9 mouse cellular contexts compared by ENCODE assay signal in genomic region chr16:75877170-75877569, GRCm38 (mm10).
DNase-seq lines count a peak whose midpoint lies in the region; ATAC-seq lines count a peak whose summit lies in the region.
"Had no signal": no experiment of that assay in that cellular context is flagged by ENCODE, and none has a peak within 500 bp of the region (broad histone marks: within the 10 kb centered on the region; RNA-seq: fewer than 3 reads in every experiment).

No protein-coding gene starts in this region.

- no peak overlapping the region for H3K9ac ChIP-seq in liver, embryonic 16.5 days (ENCODE audit: low read depth, low read length)
- no peak overlapping the region for H3K9ac ChIP-seq in hindbrain, embryonic 12.5 days

- no peak overlapping the region for H3K4me2 ChIP-seq in liver, embryonic 16.5 days (ENCODE audit: low read depth, low read length)
- no peak overlapping the region for H3K4me2 ChIP-seq in hindbrain, embryonic 12.5 days (replicated peaks)

- H3K27ac ChIP-seq in liver, embryonic 16.5 days (ENCODE audit: low read length) = 0 out of 2 replicates have a peak overlapping the region, but pooled peaks have one; percentile 2
- H3K27ac ChIP-seq in hindbrain, embryonic 12.5 days = no peak overlapping the region

- DNase-seq in adrenal gland, postnatal 10 days = peak; percentile 15
- DNase-seq in adrenal gland, postnatal 25 days = no peak
- peak; percentile 10 to 28 for DNase-seq in spleen, adult 18-20 months
- DNase-seq in spleen, adult 12 weeks (ENCODE audit: low spot score) = no peak
- peak; percentile 20 for DNase-seq in skeletal muscle tissue, adult 2 months (ENCODE audit: low read depth, low spot score)
- no peak for DNase-seq in cerebellum, postnatal 10 days

- 29% methylated on average over 3 of the region's 3 CpGs for WGBS in liver, embryonic 16.5 days (ENCODE audit: insufficient replicate concordance)
- whole genome bisulfite sequencing in hindbrain, embryonic 12.5 days = 65% methylated on average over 3 of the region's 3 CpGs

- no peaks in the 10 kb centered on the region for H3K4me1 ChIP-seq in liver, embryonic 16.5 days (ENCODE audit: control insufficient read depth, low read depth, low read length)
- H3K4me1 ChIP-seq in hindbrain, embryonic 12.5 days = no peaks in the 10 kb centered on the region

- peak; percentile 41; the same call in 1 of the 2 replicates for ATAC-seq in liver, embryonic 16.5 days (ENCODE audit: low read depth)
- ATAC-seq in hindbrain, embryonic 12.5 days (ENCODE audit: low FRiP score) = no peak
- ATAC-seq: midbrain, embryonic 16.5 days had no signal

- H3K27me3 ChIP-seq in liver, embryonic 16.5 days (ENCODE audit: control insufficient read depth, insufficient read depth, low read depth, low read length) = no peaks in the 10 kb centered on the region
- H3K27me3 ChIP-seq in hindbrain, embryonic 12.5 days = no peaks in the 10 kb centered on the region

- no peak overlapping the region for H3K4me3 ChIP-seq in liver, embryonic 16.5 days (ENCODE audit: low read depth, low read length)
- no peak overlapping the region for H3K4me3 ChIP-seq in hindbrain, embryonic 12.5 days

- H3K9me3 ChIP-seq in liver, embryonic 16.5 days (replicated peaks; ENCODE audit: control insufficient read depth, low read length) = no peaks in the 10 kb centered on the region
- no peaks in the 10 kb centered on the region for H3K9me3 ChIP-seq in hindbrain, embryonic 12.5 days (replicated peaks)

- peaks cover 2% of the 10 kb centered on the region; the same call in 1 of the 2 replicates for H3K36me3 ChIP-seq in liver, embryonic 16.5 days (ENCODE audit: control insufficient read depth, insufficient read depth)
- no peaks in the 10 kb centered on the region for H3K36me3 ChIP-seq in hindbrain, embryonic 12.5 days

Comparison
In these comparisons a context has a peak if more than half of its experiments do, and no peak if none do; other contexts are left out.
1. DNase-seq: peak in adrenal gland, postnatal 10 days (single experiment), spleen, adult 18-20 months (2 of 2) and skeletal muscle tissue, adult 2 months (single experiment); none in adrenal gland, postnatal 25 days (single experiment), spleen, adult 12 weeks (single experiment) and cerebellum, postnatal 10 days (0 of 2).